Mouse (Mus musculus) limb, embryonic 14.5 days (tissue): ENCODE results near the gene Msmb. TPM values are rescaled to one million over a fixed set of nuclear protein-coding genes. Genes with fewer than 3 reads are reported as not detected.
"Not testable (repeated sequence)": the region's sequence is repeated elsewhere in the genome, so short reads cannot be mapped to it uniquely, and the experiment has no call there.

Experiments
- ATAC-seq: fragments of 200-750 bp; cut with Nextera tagmentation; 2 replicates; pipeline ENCODE4 v1.8.0; 2017; ENCODE audit warnings: low read depth, moderate number of reproducible peaks, moderate TSS enrichment; ENCODE audit not compliant: low FRiP score
- DNase-seq: peaks from one replicate; pipeline ENCODE4 v3.0.0-alpha.2; 2015; ENCODE audit warnings: low spot score
- H3K27ac ChIP-seq: fragments of 300-500 bp; sonication (generic); replicated peaks from 2 replicates; pipeline ENCODE4 v1.5.1; 2014; ENCODE audit warnings: low read depth, mild to moderate bottlenecking, low read length, moderate library complexity, mixed read lengths
- H3K27me3 ChIP-seq: fragments of 300-500 bp; sonication (generic); 2 replicates; pipeline ENCODE4 v1.6.1; 2014; ENCODE audit warnings: low read length, mixed read lengths; ENCODE audit not compliant: control insufficient read depth, insufficient read depth
- H3K36me3 ChIP-seq: fragments of 300-500 bp; sonication (generic); 2 replicates; pipeline ENCODE4 v1.6.1; 2014; ENCODE audit warnings: mild to moderate bottlenecking, low read length, moderate library complexity, mixed read lengths; ENCODE audit not compliant: control insufficient read depth, insufficient read depth
- H3K4me1 ChIP-seq: fragments of 300-500 bp; sonication (generic); 2 replicates; pipeline ENCODE4 v1.6.1; 2014; ENCODE audit warnings: antibody characterized with exemption, low read length, mixed read lengths; ENCODE audit not compliant: control insufficient read depth, insufficient read depth
- H3K4me2 ChIP-seq: fragments of 300-500 bp; sonication (generic); replicated peaks from 2 replicates; pipeline ENCODE4 v1.6.1; 2014; ENCODE audit warnings: low read depth, mild to moderate bottlenecking, low read length, moderate library complexity; ENCODE audit not compliant: severe bottlenecking
- H3K4me3 ChIP-seq: fragments of 300-500 bp; sonication (generic); replicated peaks from 2 replicates; pipeline ENCODE4 v1.5.1; 2014; ENCODE audit warnings: low read length
- H3K9ac ChIP-seq: fragments of 300-500 bp; sonication (generic); 2 replicates; pipeline ENCODE4 v1.6.1; 2014; ENCODE audit warnings: mild to moderate bottlenecking, low read depth, low read length, moderate library complexity; ENCODE audit not compliant: severe bottlenecking
- H3K9me3 ChIP-seq: fragments of 300-500 bp; sonication (generic); 2 replicates; pipeline ENCODE4 v1.6.1; 2016; ENCODE audit warnings: low read length; ENCODE audit not compliant: control insufficient read depth
- POLR2A ChIP-seq: fragments of 200-500 bp; IDR thresholded peaks from 2 replicates; pipeline ENCODE4 v1.8.0; 2012; ENCODE audit warnings: inconsistent platforms, mild to moderate bottlenecking, moderate library complexity, borderline replicate concordance; ENCODE audit not compliant: insufficient read depth, insufficient read length; ENCODE audit errors: extremely low read depth
- WGBS: fragments of 180-500 bp; shearing (Covaris S2); extraction: QIAGEN DNeasy Blood & Tissue Kit; methylation state at CpG from one replicate; pipeline ENCODE4 v1.1.7; 2014; 5-methylcytosine and 5-hydroxymethylcytosine counted together
- polyA plus RNA-seq, 2 experiments: library from polyadenylated mRNA; depleted of rRNA in 1 of 2; stranded (reverse) in 1 of 2; unstranded in 1 of 2; fragments of >200 nt; fragmentation: Nextera tagmentation in 1 of 2; extraction: Ambion mirVana in 1 of 2; gene quantifications; 2 replicates each; pipeline versions ENCODE4 v1.2.1 to v1.2.3; 2012 to 2014

Msmb gene
- polyA plus RNA-seq, 2 experiments, result not detected

DNA sequence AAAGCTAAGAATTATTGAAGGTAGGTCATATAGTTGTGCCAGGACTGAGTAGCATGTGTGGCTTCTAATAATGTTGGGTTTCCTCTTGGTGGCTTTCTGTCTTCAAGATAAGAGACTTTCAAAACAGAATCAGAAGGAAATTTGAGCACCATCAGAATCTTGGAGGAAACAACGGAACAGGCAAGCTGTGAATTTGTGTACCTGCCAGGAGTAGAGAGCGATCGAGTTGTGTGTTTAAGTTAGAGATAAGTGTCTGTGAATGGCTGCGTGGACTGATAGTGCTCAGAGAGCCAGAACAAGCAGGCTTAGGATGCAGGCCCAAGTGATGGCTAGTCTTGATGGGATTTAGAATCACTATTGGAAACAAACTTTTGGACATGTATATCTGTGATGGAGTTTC lies 10.0 kb upstream of the Msmb start:
- no peak for TF ChIP-seq POLR2A
- Histone ChIP-seq H3K4me3 (no peak overlapping the region), H3K4me1 (no peaks in the 10 kb centered on the region), H3K4me2 (no peak overlapping the region), H3K9ac (no peak overlapping the region), H3K27ac (no peak overlapping the region), H3K36me3 (no peaks in the 10 kb centered on the region), H3K27me3 (no peaks in the 10 kb centered on the region), H3K9me3 (no peaks in the 10 kb centered on the region)
- DNase-seq (no peak), ATAC-seq (no peak)
- 84% methylated on average over 4 of the region's 4 CpGs for WGBS

DNA sequence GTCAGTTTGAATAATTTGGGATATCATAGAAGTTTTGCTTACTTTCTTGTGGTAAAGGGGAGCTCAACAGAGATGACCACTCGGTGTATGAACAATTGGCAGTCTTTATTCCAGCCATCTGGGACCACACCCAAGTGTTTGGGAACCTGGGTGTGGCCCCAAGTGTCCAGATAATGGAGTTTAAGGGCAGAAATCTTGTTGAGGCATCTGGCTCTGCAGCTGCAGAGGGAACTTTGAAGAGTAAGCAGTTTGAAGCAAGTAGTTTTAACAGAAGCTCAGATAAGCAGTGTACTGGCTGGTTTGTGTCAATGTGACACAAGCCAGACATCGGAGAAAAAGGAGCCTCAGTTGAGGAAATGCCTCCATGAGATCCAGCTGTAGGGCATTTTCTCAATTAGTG lies 7.5 kb upstream of the Msmb start:
- Histone ChIP-seq H3K27me3 (no peaks in the 10 kb centered on the region), H3K9ac (no peak overlapping the region), H3K27ac (no peak overlapping the region), H3K4me3 (no peak overlapping the region), H3K4me2 (no peak overlapping the region), H3K9me3 (no peaks in the 10 kb centered on the region), H3K4me1 (no peaks in the 10 kb centered on the region), H3K36me3 (no peaks in the 10 kb centered on the region)
- DNase-seq (no peak), ATAC-seq (no peak)
- TF ChIP-seq POLR2A, result no peak
- WGBS, result 46% methylated on average over 2 of the region's 2 CpGs

DNA sequence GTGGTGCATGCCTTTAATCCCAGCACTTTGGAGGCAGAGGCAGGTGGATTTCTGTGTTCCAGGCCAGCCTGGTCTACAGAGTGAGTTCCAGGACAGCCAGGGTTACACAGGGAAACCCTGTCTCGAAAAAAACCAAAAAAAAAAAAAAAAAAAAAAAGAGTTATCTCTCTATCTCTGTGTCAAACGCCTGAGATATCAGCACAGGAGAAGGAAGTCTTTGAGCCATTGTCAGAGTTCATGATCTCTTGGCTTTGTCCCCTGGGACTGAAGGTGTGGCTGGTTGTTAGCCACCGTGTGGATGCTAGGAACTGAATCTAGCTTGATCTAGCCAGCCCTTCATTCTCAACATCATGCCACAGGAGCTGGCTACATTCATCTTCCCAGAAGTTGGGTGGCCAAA lies 5.4 kb upstream of the Msmb start:
- DNase-seq, H3K4me3 ChIP-seq, H3K36me3 ChIP-seq, H3K27me3 ChIP-seq, H3K4me2 ChIP-seq, ATAC-seq, H3K4me1 ChIP-seq, H3K9ac ChIP-seq, H3K9me3 ChIP-seq, H3K27ac ChIP-seq: not testable (repeated sequence)
- WGBS, result 60% methylated on average over 3 of the region's 3 CpGs

DNA sequence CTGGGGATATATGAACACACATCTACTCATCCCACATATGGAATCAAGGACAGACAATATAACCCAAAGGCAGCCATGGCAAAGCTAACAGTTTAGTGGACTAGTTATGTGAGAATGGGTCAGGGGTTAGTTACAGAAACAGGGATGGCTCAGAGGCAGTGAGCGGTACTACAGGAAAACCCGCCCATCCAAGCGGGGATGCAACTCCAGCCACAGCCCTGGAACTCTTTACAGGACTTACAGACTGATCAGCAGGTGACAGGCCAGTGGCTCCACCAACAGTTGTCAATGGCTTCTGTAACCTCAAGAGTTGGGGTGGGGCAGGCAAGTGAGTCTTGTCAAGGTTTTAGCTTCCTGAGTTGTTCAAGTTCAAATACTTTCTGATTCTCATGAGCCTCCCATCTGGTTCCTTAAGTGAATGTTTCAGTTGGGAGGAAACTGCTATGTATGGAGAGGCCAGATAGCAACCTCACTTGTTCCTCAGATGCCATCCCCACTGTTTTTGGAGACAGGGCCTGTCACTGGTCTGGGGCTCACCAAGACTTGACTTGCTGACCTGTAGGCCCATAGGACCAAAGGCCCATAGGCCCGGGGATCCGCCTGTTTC lies 1.4 kb upstream of the Msmb start:
- Histone ChIP-seq H3K4me3 (no peak overlapping the region), H3K27me3 (no peaks in the 10 kb centered on the region), H3K27ac (no peak overlapping the region), H3K9ac (no peak overlapping the region), H3K4me2 (no peak overlapping the region), H3K4me1 (no peaks in the 10 kb centered on the region), H3K9me3 (no peaks in the 10 kb centered on the region), H3K36me3 (no peaks in the 10 kb centered on the region)
- DNase-seq (no peak), ATAC-seq (no peak)
- WGBS, result 78% methylated on average over 5 of the region's 5 CpGs
- TF ChIP-seq POLR2A, result no peak

DNA sequence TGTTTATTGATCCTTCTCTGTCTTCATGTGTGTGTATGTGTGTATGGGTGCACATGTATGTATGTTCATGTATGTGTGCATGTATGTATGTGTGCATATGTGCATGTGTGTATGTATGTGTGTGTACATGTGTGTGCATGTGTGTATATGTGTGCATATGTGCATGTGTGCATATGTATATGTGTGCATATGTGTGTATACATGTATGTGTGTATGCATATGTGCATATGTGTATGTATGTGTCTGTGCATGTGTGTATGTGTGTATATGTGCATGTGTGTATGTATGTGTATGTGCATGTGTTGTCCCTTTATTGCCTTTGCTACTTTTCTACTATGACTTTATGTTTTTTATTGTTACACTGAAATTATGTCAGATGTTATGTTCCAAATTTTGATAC lies 2.9 kb downstream of the Msmb start:
- ATAC-seq (no peak), DNase-seq (no peak)
- Histone ChIP-seq H3K9me3 (no peaks in the 10 kb centered on the region), H3K36me3 (no peaks in the 10 kb centered on the region), H3K4me2 (no peak overlapping the region), H3K9ac (no peak overlapping the region), H3K4me3 (no peak overlapping the region), H3K27me3 (no peaks in the 10 kb centered on the region), H3K4me1 (no peaks in the 10 kb centered on the region), H3K27ac (no peak overlapping the region)
- TF ChIP-seq POLR2A, result no peak

DNA sequence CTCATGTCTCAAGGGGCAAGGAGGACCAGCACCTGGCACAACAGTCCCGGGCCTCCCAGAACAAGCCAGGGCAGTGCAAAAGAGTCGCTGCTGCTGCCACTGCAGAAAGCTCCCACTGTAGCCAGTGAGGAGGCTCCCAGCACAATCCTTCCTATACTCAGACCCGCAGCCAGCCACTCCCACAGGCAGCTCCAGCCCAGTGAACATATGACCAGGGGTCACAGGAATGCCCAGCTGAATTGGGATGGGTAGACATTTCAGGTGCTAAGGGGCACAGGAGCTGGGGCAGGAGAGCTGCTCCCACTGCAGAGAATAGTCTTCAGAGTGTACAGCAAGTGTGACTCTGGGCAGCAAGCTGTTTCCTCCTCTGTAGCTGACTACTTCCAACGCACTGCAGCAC lies 3.6 kb downstream of the Msmb start:
- H3K9me3 ChIP-seq, result no peaks in the 10 kb centered on the region
- no peak overlapping the region for H3K4me3 ChIP-seq
- 63% methylated on average over 4 of the region's 4 CpGs for WGBS
- no peak overlapping the region for H3K27ac ChIP-seq
- no peak for TF ChIP-seq POLR2A
- no peaks in the 10 kb centered on the region for H3K27me3 ChIP-seq
- ATAC-seq (no peak), DNase-seq (no peak)
- H3K4me2 ChIP-seq, result no peak overlapping the region
- H3K9ac ChIP-seq, result no peak overlapping the region
- no peaks in the 10 kb centered on the region for H3K36me3 ChIP-seq
- H3K4me1 ChIP-seq, result no peaks in the 10 kb centered on the region
